Mouse (Mus musculus): Measurements from ENCODE around the gene Plekha8. TPM values are rescaled to one million over a fixed set of nuclear protein-coding genes. Genes with fewer than 3 reads are reported as not detected.

Plekha8 gene
- 0.37 and 0.58 TPM in 2 replicates for total RNA-seq (2017)

DNA sequence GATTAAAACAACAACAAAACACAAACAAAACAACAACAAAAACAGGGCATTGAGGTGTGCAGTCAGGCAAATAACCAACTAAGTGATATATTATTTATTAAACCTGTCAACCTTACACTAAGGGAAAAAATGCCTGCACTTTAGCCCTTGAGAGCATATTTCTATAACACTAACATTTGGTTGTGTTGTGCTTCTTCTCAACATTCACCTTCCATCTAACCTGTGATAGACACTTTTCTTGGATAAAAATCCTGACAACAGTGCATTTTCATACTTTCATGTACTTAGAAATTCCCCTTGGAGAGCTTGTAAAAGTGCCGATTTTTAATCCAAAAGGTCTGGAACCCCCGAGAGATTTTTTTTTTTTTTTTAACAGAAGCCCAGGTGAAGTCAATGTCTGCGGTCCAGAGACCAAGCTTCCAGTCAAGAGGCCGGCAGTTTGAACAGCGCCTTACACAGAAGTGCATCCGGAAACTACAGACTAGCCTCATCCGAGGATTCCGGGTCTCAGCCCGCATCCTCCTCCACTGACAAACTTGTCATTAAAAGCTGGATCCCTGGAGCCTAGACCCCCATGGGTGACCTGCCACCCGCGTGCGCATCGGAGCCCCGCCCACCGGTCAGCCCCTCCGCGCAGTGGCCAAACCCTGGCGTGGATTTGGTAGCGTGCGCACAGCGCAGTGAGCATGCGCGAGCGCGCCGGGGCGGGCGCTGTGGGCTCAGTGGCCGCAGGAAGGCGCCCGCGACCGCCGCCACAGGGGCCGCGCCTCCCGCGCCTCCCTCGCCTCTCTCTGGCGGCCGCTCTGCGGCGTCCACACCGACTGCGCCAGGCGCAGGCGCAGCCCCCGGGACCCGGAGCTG lies at the start of gene Plekha8:
Gene Plekha8, plus strand, starts transcription at position 643 of the 861 bp plus-strand sequence.
- ATAC-seq (ENCODE audit: extremely low read depth, insufficient number of reproducible peaks, low FRiP score, poor library complexity, severe bottlenecking), result no peak

DNA sequence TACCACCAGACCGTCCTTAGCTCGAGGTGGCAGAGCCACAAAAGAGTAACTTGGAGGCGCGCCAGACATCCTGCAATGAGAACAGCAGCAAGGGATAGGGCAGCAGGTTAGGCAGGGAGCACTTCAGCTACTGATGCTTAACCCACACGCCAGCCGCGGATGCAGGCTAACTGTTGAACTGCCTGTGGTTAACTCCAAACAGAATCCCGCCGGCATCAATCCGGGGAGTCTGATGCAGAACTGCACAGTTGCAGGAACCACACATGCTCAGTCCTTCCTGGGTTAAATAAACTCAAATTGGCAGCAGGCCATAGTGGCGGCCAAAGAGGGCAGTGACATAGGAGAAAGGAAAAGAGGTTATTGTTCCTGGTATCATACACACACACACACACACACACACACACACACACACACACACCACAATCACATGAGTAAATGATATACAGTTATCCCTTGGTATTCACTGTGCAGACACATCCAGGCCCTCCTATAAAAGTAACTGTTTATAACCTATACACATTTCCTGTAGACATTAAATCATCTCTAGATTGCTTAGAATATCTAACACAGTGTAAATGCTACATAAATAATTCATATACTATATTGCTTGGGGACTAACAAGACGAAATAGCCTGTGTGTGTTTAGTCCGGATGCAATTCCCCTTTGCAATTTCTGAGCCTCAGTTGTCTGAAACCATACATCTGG lies 46.4 kb upstream of the Plekha8 start:
- ATAC-seq (ENCODE audit: extremely low read depth, insufficient number of reproducible peaks, low FRiP score, poor library complexity, severe bottlenecking), result no peak

DNA sequence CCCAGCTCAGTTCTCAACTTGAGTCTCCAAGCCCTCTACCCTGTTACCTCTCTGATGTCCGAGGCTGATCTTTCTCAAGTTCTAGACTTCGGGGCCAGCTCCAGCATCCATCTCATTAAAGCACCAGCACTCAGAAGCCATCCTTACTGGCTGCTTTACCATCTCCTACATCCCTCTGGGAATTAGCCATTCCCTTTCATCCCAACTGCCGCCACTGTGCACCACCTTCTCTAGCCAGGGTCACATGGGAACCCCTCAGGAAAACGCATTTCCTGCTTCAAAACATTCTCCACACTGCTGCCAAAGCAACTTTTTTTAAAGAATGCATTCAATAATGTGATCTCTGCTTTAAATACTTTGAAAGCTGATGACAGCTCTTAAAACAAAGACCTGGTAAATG lies 45.6 kb upstream of the Plekha8 start:
- ATAC-seq (ENCODE audit: extremely low read depth, insufficient number of reproducible peaks, low FRiP score, poor library complexity, severe bottlenecking), result no peak

DNA sequence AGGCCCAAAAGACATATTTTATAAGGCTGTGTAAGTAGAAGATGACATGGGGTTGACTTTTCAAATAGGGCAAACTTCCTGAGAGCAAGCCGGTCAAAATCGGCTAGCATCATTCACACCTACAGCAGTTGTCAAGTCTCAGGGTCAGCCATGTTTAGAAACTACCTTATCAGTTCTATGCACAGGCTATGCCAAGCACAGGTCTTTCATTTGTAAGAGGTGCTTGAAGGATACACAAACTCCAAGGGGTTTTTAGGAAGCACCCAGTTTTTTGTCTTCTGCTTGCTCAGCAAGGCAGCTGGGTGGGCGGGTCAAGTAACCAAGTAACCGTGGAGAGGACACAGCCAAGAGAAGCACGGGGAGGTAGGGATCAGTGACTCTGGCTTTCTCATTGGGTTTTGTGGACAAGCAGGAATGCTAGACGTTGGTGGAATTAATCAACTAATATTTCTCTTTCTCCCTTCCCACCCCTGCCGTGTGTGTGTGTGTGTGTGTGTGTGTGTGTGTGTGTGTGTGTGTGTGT lies 44.0 kb upstream of the Plekha8 start:
- no peak for ATAC-seq (ENCODE audit: extremely low read depth, insufficient number of reproducible peaks, low FRiP score, poor library complexity, severe bottlenecking)

DNA sequence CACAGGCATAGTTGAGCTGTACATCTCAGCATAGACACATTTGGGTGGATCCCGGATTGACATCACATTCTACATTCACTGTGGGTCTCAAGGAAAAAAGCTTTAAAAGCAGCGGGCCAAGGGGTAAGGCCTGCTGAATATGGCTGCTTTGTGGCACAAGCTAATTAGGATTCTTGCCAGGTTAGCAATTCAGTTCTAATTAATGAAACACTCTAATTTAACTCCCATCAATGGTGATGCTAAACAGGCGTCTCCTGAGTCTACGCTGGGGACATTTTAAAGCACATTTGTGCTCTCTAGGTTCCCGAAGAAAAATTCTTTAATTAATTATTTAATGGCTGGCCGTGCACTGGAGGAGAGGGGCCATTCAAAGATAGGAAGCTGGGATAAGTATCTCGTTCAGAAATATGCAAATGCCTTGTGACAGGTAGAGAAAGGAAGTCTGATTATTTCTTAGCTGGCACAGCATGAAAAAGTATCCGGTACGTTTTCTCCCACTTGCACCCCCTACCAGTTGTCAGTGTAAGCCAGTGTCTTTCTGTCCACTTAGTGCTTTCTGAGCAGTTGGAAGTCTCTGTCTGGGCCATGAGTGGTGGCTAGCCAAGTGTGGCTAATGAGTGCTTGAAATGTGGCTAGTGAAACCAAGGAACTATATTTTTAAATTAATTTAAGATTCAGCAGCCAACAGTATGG lies 42.0 kb upstream of the Plekha8 start:
- no peak for ATAC-seq (ENCODE audit: extremely low read depth, insufficient number of reproducible peaks, low FRiP score, poor library complexity, severe bottlenecking)

DNA sequence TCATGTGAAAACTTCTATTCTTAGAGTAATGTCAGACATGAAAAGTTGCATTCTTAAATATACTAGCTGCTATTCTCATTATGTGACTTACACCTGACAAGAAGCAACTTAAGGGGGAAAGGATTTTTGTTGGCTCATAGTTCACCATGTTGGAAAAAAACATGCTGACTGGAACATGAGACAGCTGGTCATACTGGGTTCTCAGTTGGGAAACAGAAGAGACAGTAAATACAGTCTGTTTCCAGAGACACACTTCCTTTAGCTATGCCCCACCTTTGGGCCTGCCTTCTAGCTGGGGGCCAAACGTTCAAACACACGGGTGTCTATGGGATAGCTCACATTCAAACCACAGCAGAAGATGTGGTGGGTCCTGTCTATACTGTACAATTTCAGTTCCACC lies 41.3 kb upstream of the Plekha8 start:
- ATAC-seq (ENCODE audit: extremely low read depth, insufficient number of reproducible peaks, low FRiP score, poor library complexity, severe bottlenecking), result no peak

DNA sequence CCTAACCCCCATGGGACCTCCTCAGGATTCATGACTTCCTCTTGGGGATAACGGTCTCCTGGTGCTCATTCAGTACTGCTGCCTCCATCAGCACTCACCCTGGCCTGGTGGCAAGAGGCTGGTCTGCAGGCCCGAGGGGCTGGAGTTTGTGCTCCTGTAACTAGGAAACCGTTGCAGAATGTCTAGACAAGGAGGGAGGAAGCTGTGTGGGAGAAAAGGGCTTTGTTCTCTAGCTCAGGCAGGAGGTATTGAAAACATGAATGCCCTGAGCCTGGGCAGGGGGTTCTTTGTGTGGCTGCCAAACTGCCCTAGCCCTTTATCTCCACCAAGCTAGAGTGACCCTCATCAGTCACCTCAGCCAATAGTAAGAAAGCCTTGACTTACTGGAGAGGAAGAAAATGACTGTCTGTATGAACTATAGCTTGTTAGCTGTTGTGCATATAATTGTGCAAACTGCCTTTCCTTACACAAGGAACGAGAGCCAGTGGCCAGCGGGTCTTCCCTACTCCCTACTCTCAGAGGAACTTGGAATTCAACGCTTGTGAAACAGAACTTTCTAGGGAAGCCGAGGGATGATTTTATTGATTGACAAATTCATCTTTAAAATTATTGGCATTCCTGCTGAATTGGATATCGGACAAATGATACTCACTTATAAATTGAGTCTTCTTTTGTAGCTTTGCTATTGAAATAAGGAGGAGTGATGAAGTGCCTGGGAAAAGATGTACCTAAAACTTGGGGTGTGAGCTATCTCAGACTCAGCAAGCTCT lies 40.4 kb upstream of the Plekha8 start:
- no peak for ATAC-seq (ENCODE audit: extremely low read depth, insufficient number of reproducible peaks, low FRiP score, poor library complexity, severe bottlenecking)

DNA sequence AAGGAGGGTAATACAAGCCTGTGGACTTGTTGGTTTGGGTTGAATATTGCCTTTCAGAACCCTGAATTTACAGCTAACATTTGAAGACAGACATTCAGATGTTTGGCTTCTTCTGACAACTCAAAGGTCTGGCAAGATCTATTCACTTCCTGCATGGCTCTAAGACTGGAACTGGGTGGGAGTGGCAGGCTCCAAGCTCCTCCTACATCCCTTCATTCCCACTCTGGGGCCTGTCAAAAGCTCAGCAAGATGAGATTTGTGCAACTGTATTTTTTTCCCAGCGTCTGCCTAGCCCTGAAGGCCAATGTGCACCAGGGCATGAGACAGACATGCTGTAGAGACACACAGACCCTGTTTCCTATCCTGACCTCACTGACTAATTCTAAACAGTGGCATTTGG lies 39.1 kb upstream of the Plekha8 start:
- no peak for ATAC-seq (ENCODE audit: extremely low read depth, insufficient number of reproducible peaks, low FRiP score, poor library complexity, severe bottlenecking)

DNA sequence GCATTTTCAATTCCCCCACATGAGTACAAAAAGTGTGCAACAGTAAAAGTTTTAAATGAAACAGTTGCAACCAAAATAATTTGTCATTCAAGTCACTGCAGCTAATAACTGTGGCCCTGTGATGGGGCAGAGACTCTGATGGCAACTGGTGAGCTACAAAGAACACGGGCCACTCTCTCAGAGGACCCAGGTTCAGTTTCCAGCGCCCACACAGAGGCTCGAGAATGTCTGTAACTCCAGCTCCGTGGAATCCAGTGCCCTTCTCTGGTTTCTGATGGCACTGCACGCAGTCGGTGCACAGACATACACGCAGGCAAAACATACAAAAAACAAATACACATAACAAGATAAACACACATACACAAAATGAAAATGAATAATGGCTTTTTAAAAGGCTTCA lies 37.2 kb upstream of the Plekha8 start:
- no peak for ATAC-seq (ENCODE audit: extremely low read depth, insufficient number of reproducible peaks, low FRiP score, poor library complexity, severe bottlenecking)

DNA sequence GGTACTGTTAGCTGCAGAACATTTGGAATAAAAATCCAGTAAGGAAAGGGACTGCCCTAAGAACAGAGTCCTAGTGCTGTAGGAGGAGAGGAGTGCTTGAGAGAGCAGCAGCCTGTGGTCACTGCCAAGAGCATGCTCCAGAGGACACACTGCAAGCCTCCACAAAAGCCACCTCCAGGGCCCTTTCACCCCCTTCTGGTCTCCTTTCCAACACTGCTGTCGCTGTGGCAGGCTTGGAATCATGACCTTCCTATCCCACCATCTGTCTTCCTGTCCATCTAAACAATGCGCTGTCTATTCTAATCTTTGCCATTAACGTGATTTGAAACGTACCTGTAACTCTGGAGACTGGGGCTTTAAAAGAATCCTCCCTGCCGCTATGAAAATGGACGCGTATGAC lies 36.4 kb upstream of the Plekha8 start:
- ATAC-seq (ENCODE audit: extremely low read depth, insufficient number of reproducible peaks, low FRiP score, poor library complexity, severe bottlenecking), result no peak

DNA sequence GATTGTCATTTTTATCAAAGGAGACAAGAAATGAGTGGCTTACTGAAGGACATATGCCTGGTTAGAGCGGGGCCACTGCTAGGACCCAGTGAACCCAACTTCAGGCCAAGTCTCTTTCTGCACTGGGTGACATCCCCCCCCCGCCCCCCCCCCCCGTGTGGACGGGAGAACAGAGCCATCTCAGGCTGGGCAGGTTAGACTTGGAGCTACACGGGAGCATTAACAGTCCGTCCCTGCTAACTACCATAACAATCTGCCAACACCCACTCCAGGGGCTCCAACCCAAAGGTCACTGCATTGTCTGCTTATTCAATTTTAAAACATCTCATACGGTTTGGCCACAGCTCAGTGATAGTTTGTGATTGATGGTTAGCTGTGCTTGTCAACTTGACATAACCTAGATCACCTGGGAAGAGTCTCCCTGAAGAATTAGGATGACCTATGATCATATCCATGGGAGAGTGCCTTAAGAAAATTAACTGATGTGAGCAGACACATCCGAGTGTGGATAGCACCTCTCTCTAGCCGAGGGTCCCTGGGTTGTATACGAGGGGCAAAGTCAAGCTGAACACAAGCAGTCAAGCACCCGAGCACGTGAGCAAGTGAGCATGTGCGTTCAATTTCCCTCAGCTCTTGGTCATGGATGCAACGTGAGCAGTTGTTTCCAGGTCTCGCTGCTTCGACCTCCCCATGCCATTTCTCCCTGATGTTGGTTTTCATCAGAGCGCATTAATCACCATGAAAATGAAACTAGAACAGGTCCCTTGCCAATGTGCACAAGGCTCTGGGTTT lies 32.7 kb upstream of the Plekha8 start:
- ATAC-seq (ENCODE audit: extremely low read depth, insufficient number of reproducible peaks, low FRiP score, poor library complexity, severe bottlenecking), result no peak

DNA sequence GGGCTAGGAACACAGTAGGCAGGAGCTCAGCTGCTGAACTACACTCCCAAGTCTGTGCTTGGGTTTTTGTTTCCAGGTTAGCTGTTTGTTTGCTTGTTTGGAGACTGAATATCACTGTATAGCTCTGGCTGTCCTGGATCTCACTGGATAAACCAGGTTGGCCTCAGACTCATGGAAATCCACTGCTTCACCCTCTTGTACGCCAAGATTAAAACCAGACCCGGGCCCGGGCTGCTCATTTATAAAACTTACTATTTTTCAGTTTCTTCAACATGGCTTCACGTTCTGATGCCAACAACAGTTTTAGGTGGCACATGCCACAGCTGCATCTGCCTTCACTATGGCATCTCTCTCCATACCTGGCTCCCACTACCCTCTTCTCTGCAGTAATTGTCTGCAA lies 31.4 kb upstream of the Plekha8 start:
- ATAC-seq (ENCODE audit: extremely low read depth, insufficient number of reproducible peaks, low FRiP score, poor library complexity, severe bottlenecking), result no peak

DNA sequence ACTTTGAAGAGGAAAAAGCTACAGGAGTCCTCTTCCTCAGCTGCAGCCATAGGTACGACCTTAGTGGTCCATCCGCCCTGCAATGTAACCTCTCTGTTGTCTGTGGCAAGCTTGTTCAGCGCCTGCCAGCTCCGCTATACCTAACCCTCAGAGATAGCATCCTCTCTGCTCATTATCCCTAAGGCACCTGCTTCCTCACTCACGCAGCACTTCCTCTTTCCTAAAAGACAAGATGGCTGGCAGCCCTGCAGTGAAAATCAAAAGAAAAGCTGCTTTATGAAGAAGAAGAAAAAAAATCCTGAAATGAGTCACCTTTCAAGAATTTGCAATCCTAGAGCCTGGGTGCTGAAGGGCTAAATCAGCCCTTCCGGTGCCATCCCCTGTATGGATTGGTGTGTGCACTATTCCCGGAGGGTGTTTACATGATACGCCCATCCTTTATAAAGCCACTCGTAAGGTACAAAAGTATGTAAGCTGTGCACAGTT lies 30.4 kb upstream of the Plekha8 start:
- no peak for ATAC-seq (ENCODE audit: extremely low read depth, insufficient number of reproducible peaks, low FRiP score, poor library complexity, severe bottlenecking)

DNA sequence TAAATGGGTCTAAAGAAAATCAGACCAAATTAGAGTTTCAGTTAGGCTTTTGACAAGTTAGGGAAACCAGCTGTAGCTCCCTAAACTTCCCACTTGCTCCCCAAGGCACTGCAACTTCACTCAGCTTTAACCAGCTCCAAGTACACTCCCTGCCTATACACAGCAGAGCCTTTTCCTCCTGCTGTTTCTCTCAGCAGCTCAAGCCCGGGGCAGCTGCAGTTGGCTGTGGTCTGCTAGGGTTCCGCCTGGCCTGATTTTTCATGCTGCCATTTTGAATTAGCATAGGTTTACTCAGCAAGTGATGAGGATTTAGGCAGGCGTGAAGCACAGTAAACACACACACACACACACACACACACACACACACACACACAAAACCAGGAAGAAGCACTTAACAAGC lies 29.9 kb upstream of the Plekha8 start:
- no peak for ATAC-seq (ENCODE audit: extremely low read depth, insufficient number of reproducible peaks, low FRiP score, poor library complexity, severe bottlenecking)

DNA sequence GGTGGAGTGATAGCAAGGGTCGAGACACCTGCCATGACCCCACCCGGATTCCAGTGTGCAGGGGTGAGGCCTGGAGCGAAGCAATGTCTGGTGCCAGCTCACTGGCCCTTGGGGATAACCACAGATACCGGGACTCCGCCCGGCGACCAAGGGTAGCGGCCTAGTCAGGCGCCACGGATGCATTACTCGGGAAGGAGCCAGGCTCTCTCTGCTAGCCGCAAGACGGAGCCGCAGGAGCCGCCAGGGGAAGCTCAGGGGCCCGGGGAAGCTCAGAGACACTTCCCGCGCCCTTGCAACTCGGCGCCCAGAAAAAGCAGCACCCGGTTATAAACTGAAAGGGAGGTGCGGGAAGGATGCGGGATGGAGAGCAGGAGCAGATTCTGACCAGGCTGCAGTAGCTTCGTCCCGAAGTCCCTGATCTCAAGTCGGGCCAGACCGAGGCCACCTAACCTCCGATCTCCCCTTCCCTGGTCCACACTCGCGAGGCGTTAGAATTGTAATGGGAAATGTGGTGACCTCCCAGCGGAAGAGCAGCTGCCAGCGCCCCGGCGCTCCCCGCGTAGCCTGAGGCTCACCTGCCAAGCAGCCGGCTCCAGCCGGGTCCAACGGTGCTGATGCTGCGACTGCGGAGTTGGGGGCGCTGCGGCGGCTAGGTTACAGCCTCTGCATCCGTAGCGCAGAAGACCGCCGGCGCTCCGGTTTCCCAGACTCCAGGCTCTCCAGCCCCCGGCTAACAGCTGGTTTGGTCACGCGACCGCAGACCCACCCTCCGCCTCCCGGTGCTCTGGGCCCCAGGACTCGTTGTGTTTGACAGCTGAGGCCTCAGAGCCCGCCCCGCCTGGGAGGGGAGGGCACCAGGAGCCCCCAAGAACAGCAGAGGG lies 29.0 kb upstream of the Plekha8 start, which contains the start of gene Scrn1:
Gene Scrn1, minus strand, starts transcription at position 825 of the 881 bp plus-strand sequence.
- no peak for ATAC-seq (ENCODE audit: extremely low read depth, insufficient number of reproducible peaks, low FRiP score, poor library complexity, severe bottlenecking)

DNA sequence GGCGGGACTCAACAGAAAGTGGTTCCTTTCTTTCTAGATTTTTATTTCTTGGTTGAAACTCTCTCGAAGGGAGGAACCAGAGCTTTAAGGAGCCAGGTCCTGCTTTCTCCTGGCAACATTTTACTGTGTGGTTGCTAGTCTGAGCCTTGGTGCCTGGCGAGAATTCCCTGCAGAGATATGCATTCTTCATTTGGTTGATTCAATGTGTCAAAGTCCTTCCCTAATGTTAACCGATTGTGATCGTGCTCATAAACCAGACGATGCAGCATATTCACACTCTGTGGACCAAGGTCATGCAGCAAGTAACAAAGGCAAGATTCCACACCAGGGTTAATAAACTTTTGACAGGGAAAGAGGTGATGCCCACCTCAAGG lies 28.4 kb upstream of the Plekha8 start:
- no peak for ATAC-seq (ENCODE audit: extremely low read depth, insufficient number of reproducible peaks, low FRiP score, poor library complexity, severe bottlenecking)

DNA sequence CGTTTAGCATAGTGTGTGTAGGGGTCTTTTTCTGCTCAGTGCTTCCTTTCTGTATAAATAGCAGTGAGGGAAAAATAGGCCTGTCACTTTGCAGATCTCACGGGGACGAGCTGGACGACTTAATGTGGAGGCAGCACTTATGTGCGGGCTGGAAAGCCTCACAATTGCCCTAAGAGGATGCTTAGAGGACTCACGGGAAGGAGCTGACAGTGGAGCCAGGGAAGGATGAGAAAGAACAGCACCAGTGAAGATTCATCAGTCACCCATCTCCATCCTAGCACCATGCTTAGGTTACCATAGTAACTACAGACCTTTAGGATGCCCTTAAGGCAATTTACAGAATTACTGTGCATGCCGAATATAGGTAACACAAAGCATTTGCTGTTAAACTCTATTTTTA lies 25.1 kb upstream of the Plekha8 start:
- no peak for ATAC-seq (ENCODE audit: extremely low read depth, insufficient number of reproducible peaks, low FRiP score, poor library complexity, severe bottlenecking)
